Mouse (Mus musculus) CD8-positive naive resting alpha-beta T cell, adult 2 months (primary cell): ENCODE measurements around the gene Hoxb4.

Experiments
- DNase-seq, 2 experiments: peaks; one replicate each; pipeline ENCODE4 v3.0.0; 2022; ENCODE audit warnings: low read depth in 2 of 2, low spot score in 2 of 2

Gene Hoxb4

DNA sequence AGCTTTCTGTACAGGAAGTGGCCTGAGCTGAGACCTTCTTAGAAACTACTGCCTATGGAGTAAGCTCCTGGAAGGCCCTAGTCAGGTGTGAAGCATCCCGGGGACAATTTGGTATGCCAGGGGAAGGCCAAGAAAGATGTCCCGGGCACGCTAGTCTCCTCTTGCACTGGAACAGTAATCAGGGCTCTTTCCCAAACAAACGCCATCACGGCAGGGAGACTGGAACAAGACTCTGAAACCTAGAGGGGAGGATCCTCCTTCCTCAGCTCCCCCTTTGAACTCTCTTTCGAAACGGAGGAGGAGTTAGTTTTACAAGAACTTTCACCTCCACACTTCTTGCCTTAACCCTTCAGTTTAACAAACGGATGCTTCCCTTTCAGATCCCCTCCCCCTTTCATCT, 14.0 kb downstream of the Hoxb4 start:
- no peak for DNase-seq

GRCm38 (mm10) chr11:96332618-96333032, 14.6 kb downstream of the Hoxb4 start:
- DNase-seq, result no peak

DNA sequence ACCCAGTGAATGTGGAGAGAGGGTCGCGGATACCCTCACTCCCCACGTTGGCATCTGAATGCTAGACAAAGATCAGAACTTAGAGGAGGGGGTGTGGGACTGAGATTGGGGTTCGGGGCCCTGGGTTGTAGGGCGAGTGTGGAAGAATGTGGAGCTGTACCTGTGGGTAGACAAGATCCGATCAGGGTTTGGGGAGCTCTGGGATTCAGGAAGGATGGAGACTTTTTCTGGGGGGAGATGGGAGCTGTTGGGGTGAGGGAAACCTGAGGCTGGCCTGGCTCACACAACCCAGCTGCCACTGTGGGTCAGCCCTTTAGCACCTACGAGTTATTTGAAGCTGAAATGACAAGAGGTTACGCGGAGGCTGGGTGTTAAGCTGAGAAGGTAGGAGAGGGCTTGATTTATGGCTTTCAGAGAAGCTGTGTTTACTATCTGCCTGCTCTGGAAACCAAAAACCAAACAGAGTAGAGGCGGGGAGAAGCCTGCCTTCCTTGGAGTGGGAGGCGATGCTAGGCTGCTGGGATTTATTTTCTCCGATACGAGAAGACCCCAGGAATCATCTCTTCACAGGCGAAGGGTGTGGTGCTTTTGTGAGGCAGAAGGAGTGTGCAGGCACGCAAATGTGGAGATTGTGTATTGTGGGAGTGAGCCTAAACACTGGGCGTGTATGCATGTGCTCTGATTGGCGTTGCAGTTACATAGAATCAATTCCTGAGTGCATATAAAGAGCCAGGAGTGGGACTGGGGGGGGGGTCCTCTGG, 15.4 kb downstream of the Hoxb4 start:
- DNase-seq, result no peak

DNA sequence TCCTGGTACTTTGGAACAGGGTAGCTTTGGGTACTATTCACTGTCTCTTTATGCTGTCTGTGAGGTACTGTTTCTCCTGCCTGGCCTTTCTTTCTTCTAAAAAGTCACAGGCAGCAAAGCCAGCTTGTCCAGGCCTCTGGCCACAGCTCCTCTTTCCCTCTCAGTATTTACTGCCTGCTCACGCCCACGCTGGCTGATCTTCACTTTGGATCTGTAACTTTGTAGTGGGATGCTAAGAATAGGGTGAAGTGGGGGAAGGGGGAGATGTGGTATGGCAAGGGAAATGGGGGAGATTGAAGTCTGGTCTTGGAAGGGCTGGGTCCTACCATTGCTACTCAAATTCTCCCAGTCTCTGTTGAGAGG, 15.9 kb downstream of the Hoxb4 start:
- DNase-seq, result no peak

DNA sequence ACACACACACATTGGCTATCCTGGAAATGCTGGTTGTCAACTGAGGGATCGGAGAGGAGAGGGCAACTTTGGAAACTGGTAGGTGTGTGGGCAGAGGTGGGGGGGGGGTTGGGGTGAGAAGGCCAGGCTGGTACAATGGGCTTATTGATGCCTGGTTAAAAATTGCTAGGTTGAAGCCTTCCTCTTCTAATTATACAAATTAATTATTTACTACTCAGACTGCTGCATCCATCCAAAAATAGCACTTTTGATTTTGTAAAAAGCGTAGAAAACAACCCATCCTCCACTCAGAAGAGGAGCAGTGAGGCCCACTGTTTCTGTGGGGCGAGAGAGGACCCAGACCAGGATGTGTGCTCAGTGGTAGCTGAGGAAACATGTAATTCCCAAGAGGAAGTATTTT, 16.9 kb downstream of the Hoxb4 start:
- no peak for DNase-seq

GRCm38 (mm10) chr11:96336597-96336996, 18.5 kb downstream of the Hoxb4 start:
- DNase-seq, result no peak

GRCm38 (mm10) chr11:96337026-96337425, 19.0 kb downstream of the Hoxb4 start:
- DNase-seq, result no peak

- DNase-seq, result no peak
Observed at GRCm38 (mm10) chr11:96338957-96339855, 21.1 kb downstream of the Hoxb4 start.

- no peak for DNase-seq
Observed at GRCm38 (mm10) chr11:96340698-96341365, 22.8 kb downstream of the Hoxb4 start.

DNA sequence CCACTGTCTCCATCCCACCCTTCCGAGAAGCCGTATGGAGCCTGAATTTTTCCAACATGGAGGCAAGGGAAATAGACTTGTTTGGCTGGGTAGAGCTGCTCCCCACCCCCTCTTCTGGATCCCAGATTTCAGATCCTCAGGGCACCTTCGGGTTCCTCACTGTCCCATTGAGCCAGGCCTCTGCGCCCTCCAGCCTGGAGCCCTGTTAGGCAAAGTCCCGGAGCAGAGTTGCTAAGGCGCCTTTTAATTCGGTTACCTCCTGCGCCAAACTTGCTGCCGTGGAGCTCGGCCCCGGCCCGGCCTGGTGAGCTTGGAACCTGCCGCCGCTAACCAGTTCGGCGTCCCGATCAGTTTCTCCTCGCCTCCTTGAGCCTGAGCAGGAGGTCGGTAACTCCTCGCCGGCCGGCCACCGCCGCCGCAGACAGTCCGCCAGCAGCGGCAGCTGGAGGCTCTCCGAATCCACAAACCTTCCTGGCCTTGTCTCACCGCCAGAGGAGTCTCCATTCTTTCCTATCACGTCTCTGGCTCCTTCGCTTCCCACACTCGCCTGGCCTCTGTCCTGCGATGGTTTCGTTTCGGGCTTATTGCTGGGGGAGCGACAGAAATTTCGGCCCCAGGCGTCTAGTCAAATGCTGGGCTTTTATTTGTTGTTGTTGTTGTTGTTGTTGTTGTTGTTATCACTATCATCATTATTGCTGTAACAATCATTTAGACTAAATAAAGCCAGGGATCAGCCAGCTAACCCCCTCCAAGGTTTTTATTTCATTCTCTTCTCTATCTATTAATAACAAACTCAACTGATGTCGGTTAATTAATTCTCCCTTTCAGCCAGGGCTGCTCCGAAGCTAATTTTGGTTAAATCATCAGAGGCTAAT, 23.9 kb downstream of the Hoxb4 start:
- no peak for DNase-seq

GRCm38 (mm10) chr11:96342576-96342930, 24.5 kb downstream of the Hoxb4 start:
- DNase-seq, result no peak

DNA sequence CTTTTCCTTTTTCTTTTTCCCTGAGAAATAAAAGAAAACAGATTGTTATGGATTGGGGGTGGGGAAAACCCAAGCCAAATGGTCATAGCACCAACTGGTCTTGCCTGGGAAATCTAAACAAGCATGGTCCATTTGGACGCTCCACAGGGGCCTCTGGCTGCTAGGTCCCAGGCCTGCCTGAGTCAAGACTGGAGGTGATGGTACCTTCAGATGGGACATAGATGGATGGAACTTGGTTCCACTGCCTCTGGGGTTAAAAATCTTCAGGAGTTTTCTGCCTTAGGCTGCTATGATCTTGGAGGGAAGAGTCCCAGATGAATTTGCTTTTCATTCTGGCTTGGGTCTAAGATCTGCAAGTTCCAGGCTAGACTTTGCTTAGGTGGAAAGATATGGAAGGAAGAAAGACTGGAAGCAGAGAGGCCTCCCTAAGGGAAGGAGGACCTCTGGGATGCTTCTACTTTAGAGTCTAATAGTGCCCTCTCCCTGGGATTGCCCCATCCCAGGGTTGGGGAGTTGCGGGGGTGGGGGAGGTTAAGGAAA, 25.2 kb downstream of the Hoxb4 start:
- DNase-seq, result no peak

GRCm38 (mm10) chr11:96344061-96344877, 26.2 kb downstream of the Hoxb4 start:
- DNase-seq, result no peak

DNA sequence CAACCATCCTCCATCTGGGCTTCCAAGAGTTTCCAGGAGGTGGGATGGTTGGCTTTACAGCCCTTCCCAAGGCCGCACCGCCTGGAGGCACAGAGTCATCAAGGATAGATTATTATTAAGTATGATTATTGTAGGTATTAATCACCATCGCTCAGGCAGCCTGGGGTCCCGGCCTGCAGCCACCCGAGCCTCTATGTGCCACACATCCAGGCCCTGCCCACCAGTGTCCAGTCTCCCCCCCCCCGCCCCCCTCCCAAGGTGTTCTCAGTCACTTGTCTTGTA, 26.8 kb downstream of the Hoxb4 start:
- DNase-seq, result no peak

GRCm38 (mm10) chr11:96345220-96345892, 27.3 kb downstream of the Hoxb4 start:
- no peak for DNase-seq

- no peak for DNase-seq
Observed at GRCm38 (mm10) chr11:96345893-96346806, 28.1 kb downstream of the Hoxb4 start.

GRCm38 (mm10) chr11:96346916-96347520, 29.0 kb downstream of the Hoxb4 start:
- DNase-seq, result no peak

GRCm38 (mm10) chr11:96347717-96348116, 29.6 kb downstream of the Hoxb4 start:
- DNase-seq, result no peak
